Mouse (Mus musculus) kidney, embryonic 14.5 days (tissue): Measurements from ENCODE around the gene Iqcc. TPM values are rescaled to one million over a fixed set of nuclear protein-coding genes. Genes with fewer than 3 reads are reported as not detected.

ENCODE experiments used
- ATAC-seq: fragments of 200-750 bp; cut with Nextera tagmentation; 2 replicates; pipeline ENCODE4 v1.8.0; 2017; ENCODE audit warnings: moderate number of reproducible peaks, mild to moderate bottlenecking, moderate TSS enrichment, moderate library complexity; ENCODE audit not compliant: low FRiP score, low TSS enrichment
- H3K27ac ChIP-seq: fragments of 300-500 bp; sonication (generic); 2 replicates; pipeline ENCODE4 v1.5.1; 2014; ENCODE audit warnings: low read depth, mild to moderate bottlenecking, low read length, moderate library complexity, mixed read lengths
- H3K27me3 ChIP-seq: fragments of 300-500 bp; sonication (generic); 2 replicates; pipeline ENCODE4 v1.6.1; 2014; ENCODE audit warnings: mild to moderate bottlenecking, low read length; ENCODE audit not compliant: control insufficient read depth, insufficient read depth
- H3K36me3 ChIP-seq: fragments of 300-500 bp; sonication (generic); 2 replicates; pipeline ENCODE4 v1.6.1; 2014; ENCODE audit warnings: low read length, mixed read lengths; ENCODE audit not compliant: control insufficient read depth, insufficient read depth
- H3K4me1 ChIP-seq: fragments of 300-500 bp; sonication (generic); 2 replicates; pipeline ENCODE4 v1.6.1; 2014; ENCODE audit warnings: low read length, mixed read lengths; ENCODE audit not compliant: control insufficient read depth, insufficient read depth
- H3K4me2 ChIP-seq: fragments of 300-500 bp; sonication (generic); replicated peaks from 2 replicates; pipeline ENCODE4 v1.6.1; 2014; ENCODE audit warnings: low read depth, mild to moderate bottlenecking, low read length
- H3K4me3 ChIP-seq: fragments of 300-500 bp; sonication (generic); 2 replicates; pipeline ENCODE4 v1.5.1; 2014; ENCODE audit warnings: mild to moderate bottlenecking, low read length
- H3K9ac ChIP-seq: fragments of 300-500 bp; sonication (generic); 2 replicates; pipeline ENCODE4 v1.6.1; 2014; ENCODE audit warnings: low read depth, mild to moderate bottlenecking, low read length, moderate library complexity
- H3K9me3 ChIP-seq: fragments of 300-500 bp; sonication (generic); 2 replicates; pipeline ENCODE4 v1.6.1; 2016; ENCODE audit warnings: low read length; ENCODE audit not compliant: control insufficient read depth
- WGBS: fragments of 180-500 bp; shearing (Covaris S2); extraction: QIAGEN DNeasy Blood & Tissue Kit; methylation state at CpG from one replicate; pipeline ENCODE4 v1.1.7; 2014; 5-methylcytosine and 5-hydroxymethylcytosine counted together
- polyA plus RNA-seq: library from polyadenylated mRNA; unstranded; fragments of >200 nt; fragmentation: Nextera tagmentation; extraction: Ambion mirVana; gene quantifications from 2 replicates; pipeline ENCODE4 v1.2.1, GENCODE M21; 2014

The Iqcc gene
- polyA plus RNA-seq, 1 experiment from 2014 or later, result 30.1 TPM

DNA sequence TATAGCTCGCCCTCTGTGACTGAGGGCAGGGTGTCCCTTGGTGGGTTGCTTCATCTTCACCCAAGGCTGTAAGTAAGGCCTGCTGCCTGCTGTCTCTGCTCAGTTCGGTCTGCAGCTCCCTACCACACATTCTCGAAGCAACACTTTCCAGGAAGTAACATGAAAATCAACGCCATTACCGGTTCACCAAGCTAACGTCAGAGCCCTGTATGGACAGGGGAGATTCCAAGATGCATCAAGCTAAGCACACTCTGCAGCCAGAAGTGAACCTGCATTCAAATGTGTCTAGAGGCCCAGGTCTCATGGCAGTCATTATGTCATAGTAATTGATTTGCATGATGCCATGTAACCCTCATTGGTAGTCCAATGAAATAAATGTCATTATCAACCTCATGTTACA, 48.9 kb downstream of the Iqcc start:
- Histone ChIP-seq H3K4me1 (peaks cover 1% of the 10 kb centered on the region), H3K27ac (no peak overlapping the region), H3K4me3 (no peak overlapping the region), H3K4me2 (no peak overlapping the region), H3K9me3 (no peaks in the 10 kb centered on the region), H3K27me3 (no peaks in the 10 kb centered on the region), H3K36me3 (no peaks in the 10 kb centered on the region), H3K9ac (no peak overlapping the region)
- ATAC-seq, result no peak
- WGBS, result 88% methylated on average over 6 of the region's 6 CpGs

DNA sequence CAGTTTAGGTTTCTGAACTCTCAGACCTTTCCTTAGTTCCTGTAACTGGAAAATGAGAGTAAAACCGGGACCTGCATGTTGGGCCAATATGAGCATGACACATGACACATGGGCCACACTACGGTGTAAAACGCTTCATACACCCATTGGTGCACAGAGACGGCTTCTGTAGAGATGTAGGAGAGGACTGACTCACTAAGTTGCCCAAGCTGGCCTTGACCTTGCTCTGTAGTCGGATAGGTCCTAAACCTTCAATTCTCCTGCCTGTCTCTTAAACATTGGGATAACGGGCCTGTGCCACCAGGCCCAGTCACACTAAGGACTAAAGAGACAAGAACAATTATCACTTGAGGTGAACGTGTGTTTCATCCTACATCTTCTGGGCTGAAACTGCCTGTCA, 50.5 kb downstream of the Iqcc start:
- 92% methylated on average over 7 of the region's 7 CpGs for WGBS
- H3K9me3 ChIP-seq, result no peaks in the 10 kb centered on the region
- ATAC-seq, result no peak
- no peak overlapping the region for H3K4me2 ChIP-seq
- H3K9ac ChIP-seq, result no peak overlapping the region
- no peaks in the 10 kb centered on the region for H3K27me3 ChIP-seq
- H3K4me1 ChIP-seq, result peaks cover 4% of the 10 kb centered on the region; the same call in 1 of the 2 replicates
- no peak overlapping the region for H3K4me3 ChIP-seq
- H3K36me3 ChIP-seq, result no peaks in the 10 kb centered on the region
- H3K27ac ChIP-seq, result no peak overlapping the region

DNA sequence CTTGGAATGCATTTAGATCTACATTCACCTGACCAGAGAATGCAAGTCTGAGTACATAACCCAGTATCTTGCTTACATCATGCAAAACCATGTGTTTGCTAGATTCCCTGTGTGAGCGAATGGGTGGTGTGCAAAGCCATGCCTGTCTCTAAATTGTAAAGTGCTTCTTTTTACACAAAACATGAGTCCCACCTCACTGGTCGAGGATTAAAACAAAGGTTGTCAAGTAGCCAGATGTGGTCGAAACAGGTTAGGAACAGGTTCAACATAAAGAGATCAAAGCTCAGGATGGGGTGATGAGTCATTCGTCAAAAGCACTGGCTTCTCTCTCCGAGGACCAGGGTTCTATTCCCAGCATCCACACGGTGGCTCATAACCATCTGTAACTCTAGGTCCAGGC, 53.8 kb downstream of the Iqcc start:
- H3K4me3 ChIP-seq, result no peak overlapping the region
- no peaks in the 10 kb centered on the region for H3K36me3 ChIP-seq
- H3K4me1 ChIP-seq, result peaks cover 7% of the 10 kb centered on the region; the same call in 1 of the 2 replicates
- H3K27ac ChIP-seq, result no peak overlapping the region
- 83% methylated on average over 6 of the region's 6 CpGs for WGBS
- ATAC-seq, result no peak
- H3K9me3 ChIP-seq, result no peaks in the 10 kb centered on the region
- H3K9ac ChIP-seq, result no peak overlapping the region
- no peaks in the 10 kb centered on the region for H3K27me3 ChIP-seq
- H3K4me2 ChIP-seq, result no peak overlapping the region

Other genes starting within 250 kb of the Iqcc start
- gene Zbtb8a, start 241.0 kb downstream of the Iqcc start, polyA plus RNA-seq, result 7.9 and 13.3 TPM in 2 replicates
- 2.3 and 3.1 TPM in 2 replicates for gene Zbtb8b, start 178.2 kb downstream of the Iqcc start, polyA plus RNA-seq
- 20.5 and 23.3 TPM in 2 replicates for gene Bsdc1, start 157.5 kb downstream of the Iqcc start, polyA plus RNA-seq
- gene Tssk3, start 128.1 kb downstream of the Iqcc start, polyA plus RNA-seq, result not detected in 2 replicates
- gene Fam229a, start 127.9 kb downstream of the Iqcc start, polyA plus RNA-seq, result 0.39 TPM in 1 of 2 replicates, not detected in the other
- gene Marcksl1, start 105.5 kb downstream of the Iqcc start, polyA plus RNA-seq, result 823 and 993 TPM in 2 replicates
- 245 and 265 TPM in 2 replicates for gene Hdac1, start 76.4 kb downstream of the Iqcc start, polyA plus RNA-seq
- 11.4 and 14.1 TPM in 2 replicates for gene Lck, start 45.5 kb downstream of the Iqcc start, polyA plus RNA-seq
- 17.7 and 19.7 TPM in 2 replicates for gene Fam167b, start 40.5 kb downstream of the Iqcc start, polyA plus RNA-seq
- 340 and 401 TPM in 2 replicates for gene Eif3i, start 18.5 kb downstream of the Iqcc start, polyA plus RNA-seq
- 213 and 219 TPM in 2 replicates for gene Tmem234, start 18.4 kb downstream of the Iqcc start, polyA plus RNA-seq
- gene Dcdc2b, start 4.8 kb downstream of the Iqcc start, polyA plus RNA-seq, result 1.9 and 2.0 TPM in 2 replicates
- 48.6 and 56.0 TPM in 2 replicates for gene Ccdc28b, start 4.8 kb upstream of the Iqcc start, polyA plus RNA-seq
- 44.9 and 103 TPM in 2 replicates for gene Txlna, start 22.0 kb upstream of the Iqcc start, polyA plus RNA-seq
- 13.2 and 14.7 TPM in 2 replicates for gene Kpna6, start 53.7 kb upstream of the Iqcc start, polyA plus RNA-seq
- gene Tmem39b, start 77.7 kb upstream of the Iqcc start, polyA plus RNA-seq, result 27.2 and 49.0 TPM in 2 replicates
- 100 and 131 TPM in 2 replicates for gene Khdrbs1, start 123.2 kb upstream of the Iqcc start, polyA plus RNA-seq
- 253 and 276 TPM in 2 replicates for gene Ptp4a2, start 192.1 kb upstream of the Iqcc start, polyA plus RNA-seq